Mouse (Mus musculus): ENCODE data around the gene Erc1. TPM values are rescaled to one million over a fixed set of nuclear protein-coding genes. Genes with fewer than 3 reads are reported as not detected.

Erc1 gene
- total RNA-seq, 1 experiment from 2014 or later: 15.0 TPM

DNA sequence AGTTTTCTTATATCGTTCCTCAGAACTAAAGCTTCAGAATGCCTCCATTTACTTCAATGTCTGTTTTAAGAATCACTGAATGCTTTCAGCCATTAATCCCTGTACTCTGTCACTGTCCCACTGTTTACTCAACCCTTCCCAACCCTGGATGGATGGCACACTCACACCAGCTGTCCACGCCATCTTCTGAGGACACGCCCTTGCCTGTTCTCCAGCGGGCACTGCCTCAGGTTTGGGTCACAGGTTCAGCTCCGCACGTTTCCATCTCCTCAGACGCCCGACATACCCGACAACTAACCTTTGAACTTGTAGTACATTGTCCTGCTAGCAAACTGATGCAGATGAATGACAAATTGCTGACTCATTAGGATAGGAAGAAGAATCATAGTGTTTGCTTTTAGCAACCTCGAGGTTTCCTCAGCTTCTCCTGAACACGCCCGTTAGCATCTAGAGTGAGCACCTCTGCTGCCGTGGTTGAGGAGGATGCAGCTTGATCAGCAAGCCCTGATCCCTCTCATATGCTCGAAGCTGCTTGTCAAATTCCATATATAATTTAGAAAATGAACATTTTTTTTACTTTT, 204.0 kb downstream of the Erc1 start:
- no peak for ATAC-seq (ENCODE audit: extremely low read depth, insufficient number of reproducible peaks, low FRiP score, poor library complexity, severe bottlenecking)

DNA sequence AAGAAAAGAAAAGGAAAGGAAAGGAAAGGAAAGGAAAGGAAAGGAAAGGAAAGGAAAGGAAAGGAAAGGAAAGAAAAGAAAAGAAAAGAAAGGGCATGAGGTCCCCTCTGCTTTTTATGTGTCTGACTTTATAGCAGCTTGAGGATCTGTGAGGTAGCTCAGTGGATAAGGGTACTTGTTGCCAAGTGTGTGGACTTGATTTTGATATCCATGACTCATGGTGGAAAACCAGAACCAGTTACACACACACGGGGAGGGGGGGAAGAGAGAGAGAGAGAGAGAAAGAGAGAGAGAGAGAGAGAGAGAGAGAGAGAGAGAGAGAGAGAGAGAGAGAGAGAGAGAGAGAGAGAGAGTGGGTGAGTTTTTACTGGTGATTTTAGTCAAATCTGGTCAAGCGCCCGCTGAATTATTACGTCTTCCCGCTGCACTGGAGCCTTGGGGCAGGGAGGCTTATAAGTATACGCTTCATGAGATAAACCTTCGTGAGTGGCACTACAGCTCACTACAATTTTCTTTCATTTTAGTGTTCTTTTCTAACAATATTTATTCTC, 204.7 kb downstream of the Erc1 start:
- ATAC-seq (ENCODE audit: extremely low read depth, insufficient number of reproducible peaks, low FRiP score, poor library complexity, severe bottlenecking): no peak

DNA sequence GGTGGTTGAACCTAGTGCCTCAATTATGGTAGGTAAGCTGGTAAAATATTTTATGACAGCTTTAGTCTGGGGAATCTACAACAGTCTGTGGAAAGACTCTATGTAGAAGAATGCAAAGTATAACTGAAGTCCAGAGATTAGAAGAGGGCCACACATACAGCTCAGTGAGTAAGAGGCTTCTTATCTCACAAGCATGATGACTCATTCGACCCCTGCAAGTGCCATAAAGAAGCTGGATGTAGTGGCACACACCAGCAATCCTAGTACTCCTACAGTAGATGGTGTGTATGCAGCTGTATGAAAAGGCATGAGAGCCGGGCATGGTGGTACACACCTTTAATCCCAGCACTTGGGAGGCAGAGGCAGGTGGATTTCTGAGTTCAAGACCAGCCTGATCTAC, 205.2 kb downstream of the Erc1 start:
- ATAC-seq (ENCODE audit: extremely low read depth, insufficient number of reproducible peaks, low FRiP score, poor library complexity, severe bottlenecking): no peak

DNA sequence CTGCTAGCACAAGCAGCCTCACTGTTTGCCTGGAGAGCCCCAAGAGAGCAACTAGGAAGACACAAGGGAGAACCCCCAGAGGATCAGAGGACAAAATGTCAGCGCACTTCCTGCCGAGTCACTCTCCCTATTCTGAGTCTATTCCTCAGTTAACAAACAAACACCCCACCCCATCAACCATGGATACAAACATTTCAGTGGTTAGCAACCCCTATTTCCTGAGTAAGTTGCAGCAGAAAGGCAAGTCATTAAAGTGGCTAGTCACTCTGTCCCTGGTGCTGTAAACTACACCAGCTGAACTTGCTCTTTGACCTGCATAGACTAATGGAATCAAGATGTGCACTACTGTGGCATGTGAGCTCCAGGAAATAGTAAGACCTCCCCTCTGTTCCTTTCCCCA, 212.3 kb downstream of the Erc1 start:
- no peak for ATAC-seq (ENCODE audit: extremely low read depth, insufficient number of reproducible peaks, low FRiP score, poor library complexity, severe bottlenecking)

DNA sequence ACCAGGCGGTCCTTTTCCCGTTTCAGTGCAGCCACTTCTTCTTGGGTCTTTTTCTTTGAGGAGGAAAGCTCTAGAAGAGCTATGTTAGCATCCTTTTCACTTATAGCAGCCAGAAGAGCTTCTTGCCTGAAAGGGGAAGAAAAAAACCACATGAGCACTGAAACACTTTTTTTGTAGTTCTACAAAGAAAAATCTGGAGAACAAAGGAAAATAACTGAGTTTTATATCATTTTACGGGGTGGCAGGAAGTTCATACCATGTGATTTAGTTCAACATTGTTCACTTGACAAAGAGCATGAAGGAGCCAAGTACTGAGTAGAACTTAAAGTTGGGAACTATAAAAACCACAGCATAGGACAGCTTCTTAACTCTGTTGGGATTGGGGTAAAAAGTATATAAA, 217.3 kb downstream of the Erc1 start:
- ATAC-seq (ENCODE audit: extremely low read depth, insufficient number of reproducible peaks, low FRiP score, poor library complexity, severe bottlenecking): no peak

DNA sequence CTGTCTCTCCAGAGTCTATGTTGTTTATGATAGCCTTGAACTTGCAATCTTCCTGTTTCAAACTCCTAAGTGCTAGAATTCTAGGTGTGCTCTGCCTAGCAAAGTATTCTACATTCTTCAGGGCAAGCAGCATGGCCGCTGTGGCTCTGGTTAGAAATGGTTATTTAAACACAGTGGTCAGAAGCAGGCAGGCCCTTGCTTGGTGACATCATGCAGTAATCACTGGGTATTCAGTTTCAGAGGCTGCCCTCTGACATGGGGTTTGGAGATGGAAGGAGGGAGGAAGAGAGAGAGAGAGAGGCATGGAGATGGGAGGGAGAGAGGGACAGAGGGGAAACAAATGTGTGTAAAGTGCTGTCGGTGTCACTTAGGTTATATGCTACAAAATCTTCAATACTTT, 246.6 kb downstream of the Erc1 start:
- ATAC-seq (ENCODE audit: extremely low read depth, insufficient number of reproducible peaks, low FRiP score, poor library complexity, severe bottlenecking): no peak

DNA sequence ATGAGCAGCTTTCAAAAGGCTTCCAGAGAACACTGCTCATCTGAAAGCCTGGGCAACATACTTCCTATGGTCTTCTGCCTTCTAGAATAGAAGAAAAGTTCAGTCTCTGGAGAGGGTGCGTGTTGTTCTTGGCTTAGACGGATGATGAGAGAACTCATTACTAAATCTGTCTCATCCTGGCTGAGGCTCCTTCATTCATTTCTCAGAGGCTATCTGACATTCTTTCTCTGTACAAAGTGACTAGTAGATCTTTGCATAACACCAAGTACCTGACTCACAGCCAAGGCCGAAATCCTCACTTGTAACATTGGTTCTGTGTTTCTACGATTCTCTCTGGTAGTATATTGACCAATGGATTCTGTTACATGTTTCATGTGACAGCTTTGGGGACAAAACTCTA, 252.5 kb downstream of the Erc1 start:
- no peak for ATAC-seq (ENCODE audit: extremely low read depth, insufficient number of reproducible peaks, low FRiP score, poor library complexity, severe bottlenecking)

DNA sequence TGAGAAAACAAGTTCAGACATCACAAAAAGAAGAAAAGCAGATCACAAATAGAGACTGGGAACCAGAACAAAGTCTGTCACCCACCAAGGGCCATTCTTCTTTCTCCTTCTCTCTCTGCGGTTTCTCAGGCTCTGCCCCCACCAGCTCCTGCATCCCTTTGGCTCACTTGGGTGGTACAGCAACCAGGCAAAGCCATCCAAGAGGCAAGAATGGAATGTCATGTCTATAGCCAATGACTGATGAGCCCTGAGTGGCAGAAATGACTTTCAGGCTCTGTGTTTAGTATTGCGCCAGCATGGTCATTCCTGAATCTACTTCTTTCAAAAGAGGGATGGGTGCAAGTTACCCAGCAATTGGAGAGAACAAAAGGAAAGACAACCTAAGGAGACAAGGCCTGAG, 257.1 kb downstream of the Erc1 start:
- ATAC-seq (ENCODE audit: extremely low read depth, insufficient number of reproducible peaks, low FRiP score, poor library complexity, severe bottlenecking): no peak

DNA sequence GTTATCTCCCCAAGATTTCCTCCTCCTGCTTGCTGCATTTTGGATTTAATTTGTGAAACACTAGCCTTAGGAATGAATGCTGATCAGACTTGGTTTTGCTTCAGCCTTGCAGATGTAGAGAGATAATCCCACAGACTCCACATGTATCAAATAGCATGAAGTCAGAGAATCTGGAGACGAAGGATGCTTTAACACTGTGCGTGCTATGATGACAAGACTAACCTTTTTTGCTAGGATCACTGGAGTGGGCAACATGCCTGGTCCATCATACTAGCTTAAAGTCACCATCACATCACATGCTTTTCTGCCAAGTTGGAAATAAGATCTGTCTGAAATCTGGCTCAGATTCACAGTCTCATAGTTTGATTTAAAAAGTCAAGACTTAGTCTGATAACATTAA, 260.1 kb downstream of the Erc1 start:
- ATAC-seq (ENCODE audit: extremely low read depth, insufficient number of reproducible peaks, low FRiP score, poor library complexity, severe bottlenecking): no peak

DNA sequence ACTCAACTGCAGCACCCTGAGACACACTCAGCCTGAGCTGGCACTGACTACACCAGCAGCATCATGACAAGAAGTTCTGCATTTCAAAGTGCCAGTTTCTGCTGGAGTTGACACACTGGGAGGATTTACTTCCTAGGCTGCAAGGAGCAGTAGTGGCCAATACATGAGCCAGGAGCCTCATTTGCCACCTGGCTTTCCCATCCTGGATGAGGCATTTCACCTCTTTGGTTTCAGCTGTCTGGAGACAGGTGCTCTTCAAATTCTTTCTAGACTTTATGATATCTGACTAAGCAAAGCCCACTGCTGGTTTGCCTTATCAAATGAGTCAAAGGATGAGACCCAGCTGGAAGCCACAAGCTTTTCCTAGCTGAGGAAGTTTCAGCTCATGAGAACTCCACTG, 260.5 kb downstream of the Erc1 start:
- no peak for ATAC-seq (ENCODE audit: extremely low read depth, insufficient number of reproducible peaks, low FRiP score, poor library complexity, severe bottlenecking)

DNA sequence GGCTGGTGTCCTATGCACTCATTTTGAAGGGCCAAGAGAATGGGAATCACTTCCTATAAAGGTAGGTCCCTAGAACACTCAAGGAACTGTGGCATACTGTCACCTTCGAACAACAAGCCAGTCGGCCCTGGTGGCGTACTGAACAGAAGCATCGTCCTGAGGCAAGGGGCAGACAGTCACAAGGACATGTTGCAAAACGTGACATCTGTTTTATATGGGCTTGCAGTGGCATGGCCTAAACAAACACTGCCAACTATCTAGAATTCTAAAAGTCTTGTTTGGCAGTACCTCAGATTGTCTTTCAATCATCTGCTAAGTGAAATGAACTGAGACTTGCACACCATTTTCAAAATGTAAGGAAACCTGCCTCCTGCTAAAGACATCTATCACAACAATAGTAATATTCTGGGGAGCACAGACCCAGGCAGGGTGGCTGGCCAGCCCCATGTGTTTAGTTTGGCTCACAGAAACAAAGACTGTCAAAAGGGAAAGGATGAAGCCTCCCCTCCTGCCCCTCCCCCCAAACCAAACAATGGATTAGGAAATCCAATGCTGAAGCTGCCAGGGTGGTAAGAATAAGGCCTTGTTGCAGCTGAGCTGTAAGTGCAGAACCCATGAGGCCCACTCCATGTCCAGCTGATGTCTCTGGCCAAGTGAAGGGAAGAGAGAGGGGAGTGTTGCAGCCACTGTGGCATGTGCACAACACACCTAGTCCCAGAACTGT, 262.2 kb downstream of the Erc1 start:
- no peak for ATAC-seq (ENCODE audit: extremely low read depth, insufficient number of reproducible peaks, low FRiP score, poor library complexity, severe bottlenecking)

DNA sequence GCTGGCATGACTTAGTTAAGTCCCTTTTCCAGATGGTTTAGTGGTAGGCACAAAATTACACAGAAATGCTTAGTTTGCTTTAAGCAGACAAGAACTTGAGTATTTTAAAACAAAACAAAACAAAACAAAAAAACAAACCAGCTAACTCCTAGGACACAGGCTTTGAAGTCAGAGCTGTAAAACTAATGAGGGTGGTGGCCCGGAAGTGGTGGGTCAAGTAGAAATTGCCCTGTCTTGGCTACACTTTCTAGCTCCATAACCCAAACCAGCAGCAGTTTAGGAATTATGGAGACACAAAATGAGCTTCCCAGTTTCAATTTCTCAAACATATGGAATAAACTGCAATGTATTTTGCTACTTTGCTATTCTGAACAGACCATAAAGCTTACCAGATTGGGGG, 263.9 kb downstream of the Erc1 start:
- no peak for ATAC-seq (ENCODE audit: extremely low read depth, insufficient number of reproducible peaks, low FRiP score, poor library complexity, severe bottlenecking)

DNA sequence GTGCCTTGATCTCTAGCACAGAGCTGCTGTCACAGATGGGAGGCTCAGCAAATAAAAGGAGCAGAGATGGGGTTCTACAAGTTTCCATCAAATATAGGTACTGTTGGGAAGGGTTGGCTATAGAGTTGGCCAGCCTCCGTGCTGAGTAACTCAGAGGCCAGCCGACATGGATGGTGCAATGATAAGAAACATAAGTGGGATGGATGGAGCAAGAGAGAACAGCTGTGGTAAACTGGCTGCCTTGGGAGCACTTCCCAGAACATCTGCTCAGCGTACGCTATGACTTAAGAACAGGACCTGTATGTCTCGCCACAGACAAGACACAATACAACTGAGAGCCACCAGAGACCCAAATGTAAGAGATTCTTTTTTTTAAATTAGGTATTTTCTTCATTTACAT, 264.8 kb downstream of the Erc1 start:
- no peak for ATAC-seq (ENCODE audit: extremely low read depth, insufficient number of reproducible peaks, low FRiP score, poor library complexity, severe bottlenecking)

DNA sequence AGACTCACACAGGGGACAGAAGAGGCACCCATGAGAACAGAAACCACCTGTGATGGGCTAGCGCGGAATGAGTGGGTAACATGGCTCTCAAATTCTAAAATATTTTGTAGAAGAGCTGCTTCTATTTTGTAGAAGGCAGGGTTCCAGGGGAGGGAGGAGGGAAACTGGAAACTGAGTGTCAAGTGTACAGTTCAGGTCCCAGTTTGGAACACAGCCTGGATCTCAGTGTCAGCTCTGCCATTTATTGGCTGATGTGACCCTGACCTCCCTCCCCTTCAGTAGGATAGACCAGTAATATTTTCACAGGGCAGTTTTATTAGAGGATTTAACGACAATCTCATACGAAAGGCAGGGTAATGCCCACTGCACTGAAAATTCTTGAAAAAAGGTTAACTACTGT, 271.3 kb downstream of the Erc1 start:
- ATAC-seq (ENCODE audit: extremely low read depth, insufficient number of reproducible peaks, low FRiP score, poor library complexity, severe bottlenecking): no peak

DNA sequence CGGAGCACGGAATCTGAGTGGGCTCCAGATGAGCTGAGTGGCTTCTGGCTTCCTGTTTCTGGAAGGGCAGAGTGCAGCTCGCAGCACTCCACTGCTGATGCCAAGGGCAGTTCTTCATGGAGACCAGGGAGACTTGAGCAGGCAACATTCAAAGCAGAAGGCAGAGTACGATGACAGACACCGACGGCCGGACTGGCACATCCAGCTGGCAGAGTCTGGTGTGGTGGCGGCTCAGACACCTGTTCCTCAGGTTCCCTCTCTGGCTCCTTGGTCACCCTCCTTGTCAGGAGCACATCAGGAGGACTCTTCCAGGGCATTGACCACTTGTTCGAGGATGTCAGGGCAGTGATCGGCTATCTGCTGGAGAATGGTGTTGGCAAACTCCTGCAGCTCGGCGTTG, 272.6 kb downstream of the Erc1 start:
- ATAC-seq (ENCODE audit: extremely low read depth, insufficient number of reproducible peaks, low FRiP score, poor library complexity, severe bottlenecking): no peak

DNA sequence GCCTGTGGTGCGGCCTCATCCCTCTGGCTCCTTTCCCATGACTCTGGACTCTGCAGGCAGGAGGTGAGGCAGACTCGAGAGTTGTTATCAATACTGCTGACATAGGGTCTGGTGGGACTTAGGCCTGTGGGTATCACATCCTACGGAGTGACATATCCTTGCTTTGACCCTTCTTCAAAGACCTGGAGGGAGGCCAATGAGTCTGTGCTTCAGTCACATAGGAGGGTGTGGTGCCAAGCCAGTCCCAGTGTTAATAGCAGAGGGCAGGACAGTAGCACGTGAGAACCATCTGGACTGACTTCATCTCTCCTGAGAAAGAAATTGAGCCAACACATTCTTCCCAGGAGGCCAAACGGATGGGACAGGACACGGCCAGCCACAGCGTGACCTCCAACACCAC, 275.7 kb downstream of the Erc1 start:
- no peak for ATAC-seq (ENCODE audit: extremely low read depth, insufficient number of reproducible peaks, low FRiP score, poor library complexity, severe bottlenecking)

DNA sequence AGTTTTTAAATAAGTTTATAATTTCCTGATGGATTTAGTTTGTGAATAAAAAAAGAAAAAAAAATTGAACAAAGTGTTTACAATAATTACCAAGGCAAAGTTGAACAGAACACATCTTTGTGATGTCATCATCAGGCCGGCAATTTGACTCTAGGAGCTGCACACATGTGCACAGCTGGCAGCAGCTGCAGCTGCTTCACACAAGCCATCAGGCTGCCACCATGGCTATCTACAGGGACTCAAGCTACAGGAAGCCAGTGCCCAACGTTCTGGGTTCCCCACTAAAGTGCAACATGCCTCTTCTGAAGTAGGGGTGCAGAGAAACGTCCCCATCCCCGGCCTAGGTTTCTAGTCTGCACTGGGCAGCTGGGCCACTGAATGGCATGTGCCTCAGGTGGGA, 277.2 kb downstream of the Erc1 start:
- no peak for ATAC-seq (ENCODE audit: extremely low read depth, insufficient number of reproducible peaks, low FRiP score, poor library complexity, severe bottlenecking)

DNA sequence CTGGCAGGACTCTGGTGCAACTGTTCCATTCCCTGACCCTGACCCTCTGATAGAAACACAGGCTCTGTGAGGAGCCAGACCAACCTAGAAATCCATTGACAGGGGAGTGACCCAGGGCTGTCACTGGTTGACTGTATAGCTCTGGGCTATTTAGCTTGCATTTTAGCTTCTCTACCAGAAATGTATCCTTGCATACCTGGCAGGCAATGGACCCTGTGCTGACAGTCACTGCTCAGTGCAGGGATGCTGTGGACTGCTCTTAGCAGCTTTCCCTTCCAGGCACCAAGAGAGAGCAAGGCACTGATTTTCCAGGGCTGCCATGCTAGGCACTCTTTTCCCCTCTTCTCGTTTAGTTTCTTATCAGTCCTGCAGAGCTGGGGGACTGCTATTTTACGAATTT, 279.6 kb downstream of the Erc1 start:
- no peak for ATAC-seq (ENCODE audit: extremely low read depth, insufficient number of reproducible peaks, low FRiP score, poor library complexity, severe bottlenecking)

DNA sequence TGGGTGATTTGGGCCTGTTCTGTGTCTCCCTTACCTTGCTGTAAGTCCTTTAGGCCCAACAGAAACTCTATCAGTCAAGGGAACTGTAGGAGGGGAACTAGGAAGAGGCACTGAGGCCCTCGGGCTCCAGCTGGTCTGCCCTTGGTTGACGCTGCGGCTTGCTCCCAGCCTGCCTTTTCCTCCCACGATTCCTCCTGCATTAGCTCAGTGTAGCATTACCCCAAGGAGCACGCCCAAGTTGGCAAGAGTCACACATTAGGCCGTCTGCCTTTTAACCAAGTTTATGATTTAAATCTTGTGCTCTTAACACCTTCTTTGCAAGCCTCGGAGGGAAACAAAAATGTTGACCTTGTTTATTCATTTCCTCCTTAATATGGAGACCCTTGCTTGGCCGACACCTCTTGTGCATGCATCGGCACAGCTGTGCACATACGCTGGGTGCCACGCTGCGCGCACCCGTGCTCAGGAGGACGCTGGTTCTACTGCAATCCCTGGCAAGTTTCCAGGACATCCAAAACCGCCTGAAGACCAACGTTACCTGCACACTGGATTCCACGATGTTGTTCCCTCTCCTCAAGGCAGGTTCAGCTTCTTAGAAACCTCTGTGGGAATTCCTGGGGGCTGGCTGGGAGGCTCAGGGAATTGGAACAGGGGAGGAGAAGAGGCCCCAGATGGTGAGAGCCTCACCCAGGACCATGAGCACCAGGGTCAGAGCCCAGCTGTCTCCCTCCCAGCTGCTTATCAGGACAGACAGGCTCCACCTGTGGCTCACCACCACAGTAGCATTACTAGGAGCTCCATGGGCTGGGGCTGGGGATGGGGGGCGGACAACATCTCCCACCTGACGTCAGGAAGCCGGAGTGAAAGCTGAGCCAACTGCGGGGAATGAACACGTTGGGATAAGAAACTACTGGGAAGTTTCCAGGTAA, 282.3 kb downstream of the Erc1 start:
- no peak for ATAC-seq (ENCODE audit: extremely low read depth, insufficient number of reproducible peaks, low FRiP score, poor library complexity, severe bottlenecking)

DNA sequence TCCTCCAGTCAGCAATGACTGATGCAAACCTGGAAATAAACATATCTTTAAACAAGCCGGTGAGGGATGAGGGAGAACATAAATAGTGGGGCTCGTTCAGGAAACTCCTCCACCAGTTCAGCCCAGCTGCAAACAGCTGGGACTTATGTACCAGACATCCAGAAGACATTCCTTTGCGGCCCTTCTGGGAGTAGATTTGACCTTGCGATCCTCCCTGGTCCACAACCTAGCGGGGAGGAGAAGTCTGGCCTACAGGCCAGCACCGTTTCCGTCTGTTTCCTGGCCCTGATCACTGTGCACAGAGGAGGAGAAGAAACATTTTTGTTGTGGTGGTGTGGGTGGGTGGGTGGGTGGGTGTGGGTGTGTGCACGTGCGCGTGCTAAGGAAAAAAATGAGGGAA, 285.4 kb downstream of the Erc1 start:
- no peak for ATAC-seq (ENCODE audit: extremely low read depth, insufficient number of reproducible peaks, low FRiP score, poor library complexity, severe bottlenecking)

All from neutrophil, adult 5-6 weeks (primary cell).